Mouse (Mus musculus) lung, postnatal 14 days (tissue): ENCODE measurements at regions not wholly inside any gene's neighbourhood (a gene's known extent, or its start where the extent isn't known, plus 50 kb on each side); places are given as distances from the start of the nearest gene placed in this dataset.

Experiments used
- DNase-seq: peaks from one replicate; pipeline ENCODE4 v3.0.0; 2021

GRCm38 (mm10) chr1:189458421-189458820 is 56.3 kb upstream of the Kcnk2 start:
- no peak for DNase-seq
